Mouse (Mus musculus) embryonic facial prominence, embryonic 11.5 days (tissue): ENCODE results near the gene Grhl3. TPM values are rescaled to one million over a fixed set of nuclear protein-coding genes. Genes with fewer than 3 reads are reported as not detected.
A peak's percentile ranks its signal among the peaks of the same experiment; 100 is the strongest.

Experiments used
- ATAC-seq: fragments of 200-750 bp; cut with Nextera tagmentation; replicated peaks from 2 replicates; pipeline ENCODE4 v1.8.0; 2017; ENCODE audit warnings: low read depth; ENCODE audit not compliant: insufficient number of reproducible peaks, low FRiP score, low TSS enrichment
- DNase-seq: peaks from one replicate; pipeline ENCODE4 v3.0.0-alpha.2; 2015; ENCODE audit warnings: low spot score
- H3K27ac ChIP-seq: fragments of 300-500 bp; sonication (generic); replicated peaks from 2 replicates; pipeline ENCODE4 v1.5.1; 2014; ENCODE audit warnings: mild to moderate bottlenecking, low read depth, low read length, control low read depth
- H3K27me3 ChIP-seq: fragments of 300-500 bp; sonication (generic); 2 replicates; pipeline ENCODE4 v1.6.1; 2014; ENCODE audit warnings: mild to moderate bottlenecking, low read length, moderate library complexity, mixed read lengths; ENCODE audit not compliant: control insufficient read depth, insufficient read depth
- H3K36me3 ChIP-seq: fragments of 300-500 bp; sonication (generic); replicated peaks from 2 replicates; pipeline ENCODE4 v1.6.1; 2014; ENCODE audit warnings: low read depth, mild to moderate bottlenecking, low read length, moderate library complexity, mixed read lengths; ENCODE audit not compliant: control insufficient read depth, insufficient read depth
- H3K4me1 ChIP-seq: fragments of 300-500 bp; sonication (generic); 2 replicates; pipeline ENCODE4 v1.6.1; 2014; ENCODE audit warnings: low read length, mixed read lengths; ENCODE audit not compliant: control insufficient read depth, insufficient read depth
- H3K4me2 ChIP-seq: fragments of 300-500 bp; sonication (generic); 2 replicates; pipeline ENCODE4 v1.6.1; 2014; ENCODE audit warnings: low read depth, mild to moderate bottlenecking, control low read depth, low read length, moderate library complexity
- H3K4me3 ChIP-seq: fragments of 300-500 bp; sonication (generic); 2 replicates; pipeline ENCODE4 v1.5.1; 2014; ENCODE audit warnings: low read depth, low read length, control low read depth
- H3K9ac ChIP-seq: fragments of 300-500 bp; sonication (generic); replicated peaks from 2 replicates; pipeline ENCODE4 v1.6.1; 2014; ENCODE audit warnings: mild to moderate bottlenecking, control low read depth, low read length
- H3K9me3 ChIP-seq: fragments of 300-500 bp; sonication (generic); replicated peaks from 2 replicates; pipeline ENCODE4 v1.6.1; 2016; ENCODE audit warnings: mild to moderate bottlenecking, low read length, inconsistent platforms, mixed read lengths; ENCODE audit not compliant: control insufficient read depth
- WGBS: fragments of 180-500 bp; shearing (Covaris S2); extraction: QIAGEN DNeasy Blood & Tissue Kit; methylation state at CpG from one replicate; pipeline ENCODE4 v1.1.7; 2014; 5-methylcytosine and 5-hydroxymethylcytosine counted together
- polyA plus RNA-seq: library from polyadenylated mRNA; unstranded; fragments of >200 nt; fragmentation: Nextera tagmentation; extraction: Ambion mirVana; gene quantifications from 2 replicates; pipeline ENCODE4 v1.2.1, GENCODE M21; 2014

Grhl3 gene
- polyA plus RNA-seq, 1 experiment from 2014 or later: 10.1 TPM

- peaks cover 39% of the 10 kb centered on the region for H3K27me3 ChIP-seq
- ATAC-seq: peak; percentile 37; the same call in 1 of the 2 replicates
- H3K4me1 ChIP-seq: peaks cover 10% of the 10 kb centered on the region
- DNase-seq: peak; percentile 82
- no peaks in the 10 kb centered on the region for H3K9me3 ChIP-seq
- peak overlapping the region; percentile 22 for H3K4me3 ChIP-seq
- WGBS: 11% methylated on average over 32 of the region's 32 CpGs
- H3K27ac ChIP-seq: no peak overlapping the region
- H3K36me3 ChIP-seq: no peaks in the 10 kb centered on the region
- H3K9ac ChIP-seq: no peak overlapping the region
- H3K4me2 ChIP-seq: peak overlapping the region; percentile 37
These were observed 3.0 kb downstream of the Grhl3 start for GRCm38 (mm10) chr4:135570152-135571036.

- Histone ChIP-seq H3K4me3 (no peak overlapping the region), H3K36me3 (no peaks in the 10 kb centered on the region), H3K4me2 (no peak overlapping the region), H3K4me1 (peaks cover 10% of the 10 kb centered on the region), H3K27me3 (peaks cover 35% of the 10 kb centered on the region), H3K9ac (no peak overlapping the region), H3K9me3 (no peaks in the 10 kb centered on the region), H3K27ac (no peak overlapping the region)
- DNase-seq: no peak
- 5% methylated on average over 11 of the region's 11 CpGs for WGBS
- no peak for ATAC-seq
These were observed 4.2 kb downstream of the Grhl3 start for GRCm38 (mm10) chr4:135569201-135569600.

- no peak overlapping the region for H3K4me3 ChIP-seq
- H3K27ac ChIP-seq: no peak overlapping the region
- H3K4me1 ChIP-seq: peaks cover 10% of the 10 kb centered on the region
- H3K4me2 ChIP-seq: no peak overlapping the region
- peaks cover 25% of the 10 kb centered on the region for H3K27me3 ChIP-seq
- H3K36me3 ChIP-seq: no peaks in the 10 kb centered on the region
- no peak for ATAC-seq
- no peak overlapping the region for H3K9ac ChIP-seq
- no peaks in the 10 kb centered on the region for H3K9me3 ChIP-seq
- 58% methylated on average over 8 of the region's 8 CpGs for WGBS
- DNase-seq: no peak
These were observed 5.9 kb downstream of the Grhl3 start for GRCm38 (mm10) chr4:135567484-135567883.

GRCm38 (mm10) chr4:135567042-135567441 lies 6.4 kb downstream of the Grhl3 start:
- Histone ChIP-seq H3K9me3 (no peaks in the 10 kb centered on the region), H3K27me3 (peaks cover 21% of the 10 kb centered on the region), H3K4me3 (no peak overlapping the region), H3K4me1 (peaks cover 10% of the 10 kb centered on the region), H3K36me3 (no peaks in the 10 kb centered on the region), H3K27ac (no peak overlapping the region), H3K4me2 (no peak overlapping the region), H3K9ac (no peak overlapping the region)
- WGBS: 38% methylated on average over 11 of the region's 11 CpGs
- no peak for DNase-seq
- ATAC-seq: no peak

- H3K36me3 ChIP-seq: no peaks in the 10 kb centered on the region
- H3K9ac ChIP-seq: no peak overlapping the region
- no peak overlapping the region for H3K4me2 ChIP-seq
- H3K4me3 ChIP-seq: no peak overlapping the region
- WGBS: 74% methylated on average over 9 of the region's 9 CpGs
- H3K27ac ChIP-seq: no peak overlapping the region
- H3K4me1 ChIP-seq: peaks cover 7% of the 10 kb centered on the region; the same call in 1 of the 2 replicates
- ATAC-seq (no peak), DNase-seq (no peak)
- H3K9me3 ChIP-seq: no peaks in the 10 kb centered on the region
- peaks cover 13% of the 10 kb centered on the region; the same call in 1 of the 2 replicates for H3K27me3 ChIP-seq
These were observed 8.0 kb downstream of the Grhl3 start for GRCm38 (mm10) chr4:135565400-135565799.

- Histone ChIP-seq H3K4me3 (no peak overlapping the region), H3K27ac (no peak overlapping the region), H3K9me3 (no peaks in the 10 kb centered on the region), H3K4me2 (no peak overlapping the region), H3K27me3 (peaks cover 6% of the 10 kb centered on the region; the same call in 1 of the 2 replicates), H3K36me3 (no peaks in the 10 kb centered on the region), H3K4me1 (0 out of 2 replicates have a peak, but pooled peaks cover 1% of the 10 kb centered on the region), H3K9ac (no peak overlapping the region)
- DNase-seq: no peak
- WGBS: 54% methylated on average over 2 of the region's 2 CpGs
- no peak for ATAC-seq
These were observed 9.6 kb downstream of the Grhl3 start for GRCm38 (mm10) chr4:135563794-135564193.

GRCm38 (mm10) chr4:135549323-135549722 lies 24.1 kb downstream of the Grhl3 start:
- H3K9ac ChIP-seq: no peak overlapping the region
- no peak for ATAC-seq
- no peak overlapping the region for H3K4me3 ChIP-seq
- no peak overlapping the region for H3K27ac ChIP-seq
- H3K4me2 ChIP-seq: no peak overlapping the region
- peaks cover 12% of the 10 kb centered on the region for H3K4me1 ChIP-seq
- WGBS: 74% methylated on average over 6 of the region's 6 CpGs
- H3K9me3 ChIP-seq: no peaks in the 10 kb centered on the region
- no peaks in the 10 kb centered on the region for H3K27me3 ChIP-seq
- DNase-seq: no peak
- no peaks in the 10 kb centered on the region for H3K36me3 ChIP-seq

- WGBS: 34% methylated on average over 9 of the region's 9 CpGs
- no peak overlapping the region for H3K4me3 ChIP-seq
- ATAC-seq (no peak), DNase-seq (no peak)
- no peak overlapping the region for H3K27ac ChIP-seq
- no peak overlapping the region for H3K9ac ChIP-seq
- no peak overlapping the region for H3K4me2 ChIP-seq
- no peaks in the 10 kb centered on the region for H3K27me3 ChIP-seq
- H3K36me3 ChIP-seq: no peaks in the 10 kb centered on the region
- no peaks in the 10 kb centered on the region for H3K9me3 ChIP-seq
- H3K4me1 ChIP-seq: peaks cover 12% of the 10 kb centered on the region
These were observed 24.8 kb downstream of the Grhl3 start for GRCm38 (mm10) chr4:135548521-135549077.
